Mouse (Mus musculus) B cell, adult 2 months (primary cell): Measurements from ENCODE around the gene Amigo1.
A peak's percentile ranks its signal among the peaks of the same experiment; 100 is the strongest.

ENCODE experiments used
- DNase-seq, 2 experiments: peaks; one replicate each; pipeline ENCODE4 v3.0.0; 2022

Gene Amigo1

DNA sequence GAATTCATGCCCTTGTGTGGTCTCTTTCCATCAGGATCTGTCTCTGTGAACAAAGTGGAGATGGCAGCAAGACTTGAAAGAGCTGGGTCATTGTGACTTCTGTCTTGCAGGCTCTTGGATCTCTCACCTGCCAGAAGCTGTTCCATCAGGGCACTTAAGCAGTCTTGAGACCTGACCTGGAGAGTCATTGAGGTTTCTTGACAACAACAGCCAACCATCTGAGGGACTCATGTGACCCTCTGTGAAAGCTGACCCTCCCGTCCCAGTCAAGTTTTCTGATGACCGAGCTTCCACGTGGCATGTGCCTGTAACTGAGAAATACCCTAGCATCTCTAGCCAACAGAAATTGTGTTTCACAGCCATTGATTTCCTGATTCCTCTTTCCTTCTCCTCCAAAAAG, 1.4 kb upstream of the Amigo1 start:
- DNase-seq, result no peak

DNA sequence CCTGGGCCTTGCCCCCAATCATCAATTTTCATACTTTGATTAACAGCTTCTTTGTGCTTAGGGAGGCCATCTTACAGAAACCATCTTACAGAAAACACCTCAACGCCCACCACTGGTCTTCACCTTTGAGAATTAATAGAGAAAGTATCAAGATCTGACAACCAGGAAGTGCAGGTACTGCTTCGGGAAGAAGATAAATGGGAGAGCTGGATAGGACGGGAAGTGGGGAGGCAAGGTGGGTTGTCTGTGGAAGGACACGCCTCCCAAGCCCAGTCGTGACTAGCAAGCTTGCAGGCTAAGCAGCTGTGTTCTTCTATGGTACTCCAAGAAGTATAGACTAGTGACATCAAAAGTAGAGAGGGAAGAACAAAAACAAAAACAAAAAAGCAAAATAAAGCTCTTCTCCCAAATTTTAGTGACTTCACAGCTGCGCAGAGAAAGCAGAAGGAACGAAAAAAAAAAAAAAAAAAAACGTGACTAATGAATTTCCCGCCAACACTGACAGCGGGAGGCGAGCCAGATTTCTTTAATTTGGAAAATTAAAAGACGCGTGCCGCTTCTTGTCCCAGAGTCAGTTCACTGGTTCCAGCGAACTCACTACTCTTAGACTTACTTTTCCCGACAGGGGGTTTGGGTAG, 556 bp upstream of the Amigo1 start:
- no peak for DNase-seq

DNA sequence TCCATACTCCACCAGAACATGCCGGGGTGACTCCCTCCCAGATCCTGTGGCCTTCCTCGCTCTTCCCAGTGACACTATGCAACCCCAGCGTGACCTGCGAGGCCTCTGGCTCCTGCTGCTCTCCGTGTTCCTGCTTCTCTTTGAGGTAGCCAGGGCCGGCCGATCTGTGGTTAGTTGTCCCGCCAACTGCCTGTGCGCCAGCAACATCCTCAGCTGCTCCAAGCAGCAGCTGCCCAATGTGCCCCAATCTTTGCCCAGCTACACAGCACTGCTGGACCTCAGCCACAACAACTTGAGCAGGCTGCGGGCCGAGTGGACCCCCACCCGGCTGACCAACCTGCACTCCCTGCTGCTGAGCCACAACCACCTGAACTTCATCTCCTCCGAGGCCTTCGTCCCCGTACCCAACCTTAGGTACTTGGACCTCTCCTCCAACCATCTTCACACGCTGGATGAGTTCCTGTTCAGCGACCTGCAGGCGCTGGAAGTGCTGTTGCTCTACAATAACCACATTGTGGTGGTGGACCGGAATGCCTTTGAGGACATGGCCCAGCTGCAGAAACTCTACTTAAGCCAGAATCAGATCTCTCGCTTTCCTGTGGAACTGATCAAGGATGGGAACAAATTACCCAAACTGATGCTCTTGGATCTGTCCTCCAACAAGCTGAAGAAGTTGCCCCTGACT, 1.1 kb downstream of the Amigo1 start:
- DNase-seq, result no peak

DNA sequence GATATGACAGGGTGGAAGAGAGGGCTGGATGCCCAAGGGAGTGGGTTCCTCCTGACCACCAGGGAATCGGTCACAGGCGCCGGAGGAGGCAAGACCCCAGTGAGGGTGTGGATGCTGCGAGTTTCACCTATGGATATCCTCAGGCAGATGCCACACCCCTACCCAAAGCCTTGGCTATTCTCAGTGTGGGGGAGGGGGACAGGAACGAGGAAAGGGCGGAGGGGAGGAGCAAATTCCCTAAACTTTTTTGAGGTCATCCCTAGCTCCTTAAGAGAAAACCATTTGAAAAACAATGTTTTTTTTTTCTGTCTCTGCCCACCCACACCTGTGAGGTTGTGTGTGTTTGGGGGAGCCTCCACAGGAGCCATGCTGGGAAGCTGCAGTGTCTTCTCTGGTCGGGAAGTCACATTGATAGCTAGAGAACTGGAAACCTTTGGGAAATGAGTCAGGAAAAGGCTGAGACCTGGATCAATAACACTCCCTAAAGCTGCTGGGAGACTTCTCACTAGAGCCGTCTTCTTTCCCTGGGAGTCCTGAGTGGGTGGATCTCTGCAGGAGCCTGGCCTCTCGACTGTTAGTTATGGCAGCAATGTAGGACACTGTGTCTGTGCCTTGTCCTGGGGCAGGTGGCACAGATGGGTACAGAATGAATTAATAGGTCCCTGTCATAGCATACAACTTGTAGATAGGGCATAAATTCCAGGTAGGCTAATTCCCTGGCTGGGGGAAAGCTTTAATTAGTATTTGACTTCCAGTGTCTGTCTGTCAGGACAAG, 2.8 kb downstream of the Amigo1 start:
- no peak for DNase-seq

DNA sequence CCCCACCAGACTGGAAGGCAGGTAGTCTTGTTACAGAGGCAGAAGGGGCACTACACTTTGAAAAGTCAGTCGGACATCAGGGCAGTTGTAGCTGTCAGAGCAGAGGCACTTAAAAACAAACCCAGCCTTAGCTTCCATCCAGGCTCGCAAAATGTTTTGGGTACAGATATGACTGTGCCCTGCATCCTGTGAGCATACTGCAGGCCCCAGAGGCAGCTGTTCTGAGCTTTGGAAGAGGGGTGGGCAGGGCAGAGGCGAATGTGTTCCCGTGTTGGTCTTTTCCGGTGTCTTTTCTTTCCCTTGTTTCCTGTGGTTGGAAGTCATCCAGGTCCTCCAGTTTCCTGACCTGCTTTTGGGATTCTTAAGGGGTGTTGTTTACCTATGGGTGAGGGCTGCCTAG, 3.8 kb downstream of the Amigo1 start:
- no peak for DNase-seq

DNA sequence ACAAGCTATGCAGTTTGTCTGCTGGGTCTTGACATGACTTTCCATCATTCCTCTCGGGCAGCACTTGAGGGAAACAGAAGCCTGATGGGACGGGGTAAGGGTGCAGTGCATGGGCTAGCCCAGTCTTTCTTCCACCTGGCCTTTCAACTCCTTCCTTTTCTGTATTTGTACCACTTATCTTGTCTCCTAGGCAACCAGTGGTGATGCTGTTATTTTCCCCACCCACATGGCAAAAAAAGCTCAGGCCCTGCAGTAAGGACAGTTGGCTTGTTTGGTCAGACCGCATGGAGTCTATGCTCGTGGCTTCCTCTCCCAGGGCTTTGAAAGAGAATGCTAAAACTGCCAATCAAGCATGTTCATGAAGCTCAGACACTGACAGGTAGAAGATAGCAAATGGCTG, 7.6 kb downstream of the Amigo1 start:
- DNase-seq, result no peak

DNA sequence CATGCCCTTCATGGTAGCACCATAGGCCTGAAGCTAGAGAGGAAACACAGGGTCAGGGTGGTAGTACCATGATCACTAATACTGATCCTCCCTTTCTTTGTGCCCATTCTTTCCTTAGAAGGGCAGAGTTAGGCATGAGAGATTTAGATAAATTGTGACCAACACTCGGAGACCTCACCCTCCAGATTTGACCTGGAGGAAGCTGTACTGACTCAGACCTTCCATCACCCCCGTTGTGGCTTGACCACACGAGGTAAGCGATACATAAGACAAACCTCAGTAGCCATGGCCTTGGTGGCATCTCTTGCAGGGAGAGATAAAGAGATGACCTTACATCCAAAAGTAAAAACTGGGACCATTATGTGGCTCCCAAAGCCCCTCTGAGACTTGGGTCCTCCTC, 9.2 kb downstream of the Amigo1 start:
- DNase-seq, result no peak

DNA sequence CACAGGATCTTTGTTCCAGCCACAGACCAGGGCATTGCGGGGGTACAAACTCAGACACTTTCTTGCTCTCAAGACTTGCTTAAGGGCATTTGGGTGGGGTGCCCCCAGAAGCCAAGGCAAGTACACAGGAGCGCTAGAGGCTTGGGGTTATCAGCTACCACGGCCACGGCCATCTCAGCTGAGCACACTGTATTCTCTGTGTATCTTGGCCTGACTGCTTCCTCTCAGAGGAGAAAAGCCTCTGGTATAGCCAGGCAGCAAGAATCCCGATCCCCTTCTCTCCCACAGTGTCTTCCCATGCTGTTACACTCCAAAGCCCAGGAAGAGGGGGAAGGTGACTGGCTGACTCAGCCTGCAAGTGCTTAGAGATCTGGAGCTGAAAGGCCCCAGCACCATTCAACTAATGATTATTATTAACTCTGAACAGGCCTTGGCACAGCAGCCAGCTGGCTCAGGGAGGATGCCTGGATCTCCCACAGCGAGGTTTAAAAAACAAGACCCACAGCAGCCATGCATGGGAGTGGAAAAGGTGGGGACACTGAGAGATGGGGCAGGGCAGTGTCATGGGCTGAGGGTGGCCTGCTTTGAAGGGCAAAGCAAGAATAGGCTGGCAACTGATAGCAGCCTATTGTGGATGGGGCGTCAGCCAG, 9.9 kb downstream of the Amigo1 start:
- no peak for DNase-seq

DNA sequence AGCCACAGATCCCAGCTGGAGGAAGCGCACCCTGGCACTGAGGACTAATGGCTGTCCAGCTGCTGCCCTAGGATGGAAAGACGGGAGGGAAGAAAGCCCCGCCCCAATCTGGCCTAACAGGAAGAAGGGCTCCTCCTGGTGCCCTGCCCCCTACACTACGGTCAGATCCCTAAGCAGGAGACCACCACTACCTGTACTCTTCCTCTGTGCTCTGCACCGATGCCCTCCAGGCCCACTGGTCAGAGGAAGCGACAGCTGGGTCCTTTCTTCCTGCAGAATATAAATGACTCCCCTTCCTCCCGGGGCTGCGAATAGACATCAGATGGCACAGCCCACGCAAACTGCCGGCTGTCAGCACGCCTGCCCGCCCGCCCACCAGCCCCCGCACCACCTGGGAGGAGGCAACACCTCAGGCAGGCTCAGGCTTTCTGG, 10.9 kb downstream of the Amigo1 start:
- DNase-seq, result no peak

DNA sequence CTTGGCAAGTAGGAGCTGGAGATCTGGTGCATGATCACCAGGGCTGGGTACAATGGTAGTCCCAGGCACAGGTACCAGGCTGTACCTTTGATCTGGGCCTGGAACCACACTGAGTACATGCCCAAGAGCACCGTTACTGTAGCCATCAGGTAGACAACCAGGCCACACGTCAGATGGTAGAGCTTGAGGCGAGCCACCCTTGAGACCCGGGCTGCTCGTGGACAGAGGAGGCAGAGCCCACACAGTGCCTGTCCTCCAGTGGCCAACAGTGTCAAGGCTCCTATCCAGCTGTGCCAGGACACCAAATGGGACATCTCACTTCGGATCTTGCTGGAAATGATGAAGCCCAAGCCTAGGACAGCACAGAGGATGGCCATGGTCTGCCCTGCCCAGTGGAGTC, 13.1 kb downstream of the Amigo1 start:
- no peak for DNase-seq

DNA sequence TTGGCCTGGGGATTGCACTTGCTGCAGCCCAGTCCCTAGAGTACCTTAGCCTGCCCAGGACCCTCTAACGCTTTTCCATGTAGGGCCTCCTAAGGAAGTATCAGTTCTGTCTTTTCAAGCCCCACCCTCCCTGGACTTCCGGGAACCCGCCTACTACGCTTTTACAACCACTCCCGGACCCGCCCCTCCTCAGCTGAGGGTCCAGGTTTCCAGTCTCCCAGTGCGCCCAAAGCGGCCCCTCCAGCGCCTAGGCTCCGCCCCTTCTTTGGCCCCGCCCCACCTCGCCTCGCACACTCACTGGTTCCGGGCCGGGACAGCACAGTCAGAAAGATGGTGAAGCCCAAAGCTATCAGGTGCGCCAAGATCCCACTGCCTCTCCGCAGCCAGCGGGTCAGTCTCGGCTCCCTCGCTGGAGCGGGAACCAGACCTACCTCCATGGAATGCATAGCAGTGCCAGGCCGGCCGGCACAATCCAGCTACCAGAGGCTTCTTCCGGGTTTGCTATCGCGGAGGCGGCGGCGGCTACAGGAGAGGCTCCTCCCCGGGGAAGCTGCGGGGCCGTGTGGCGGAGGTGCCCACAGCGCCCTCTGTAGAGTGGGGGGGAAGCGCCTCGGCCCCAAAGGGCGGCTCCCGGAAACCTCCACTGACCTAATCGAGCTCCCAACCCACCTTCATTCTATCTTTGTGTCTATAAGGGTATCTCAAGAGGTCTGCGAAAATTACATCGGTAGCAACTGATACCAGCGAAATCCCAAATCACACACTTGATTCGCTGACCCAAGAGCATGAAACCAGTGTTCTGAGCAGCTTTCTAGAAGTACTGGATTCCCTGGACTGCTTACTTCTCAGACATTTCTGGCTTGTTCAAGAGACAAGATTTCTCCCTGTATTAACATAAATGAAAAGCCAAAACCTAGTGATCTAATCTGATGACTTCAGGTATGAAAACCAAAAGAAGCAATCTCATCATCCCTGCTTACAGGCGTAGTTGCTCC, 14.5 kb downstream of the Amigo1 start, which contains the start of gene Cyb561d1:
TSS of gene Cyb561d1 (minus strand) at position 884 of the 995 bp plus-strand sequence.
- DNase-seq, result peak; percentile 93

DNA sequence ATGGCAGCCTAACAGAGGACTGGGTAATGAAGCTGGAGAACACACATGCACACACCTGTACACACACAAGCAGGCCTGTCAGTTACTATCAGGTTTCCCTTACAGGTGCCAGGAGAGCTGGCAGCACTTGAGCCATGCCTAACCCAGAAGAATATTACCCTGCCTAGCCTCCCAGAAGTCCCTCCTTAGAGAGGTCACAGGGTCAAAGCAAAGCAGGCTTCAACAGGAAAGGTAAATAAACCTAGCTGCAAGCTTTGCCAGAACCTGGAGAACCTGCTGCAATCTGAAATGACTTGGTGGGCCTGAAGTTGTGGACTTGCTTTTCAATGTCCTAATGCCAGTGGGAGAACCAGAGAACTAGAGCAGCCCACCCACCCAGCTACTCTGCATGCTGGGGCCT, 16.4 kb downstream of the Amigo1 start:
- DNase-seq, result no peak

DNA sequence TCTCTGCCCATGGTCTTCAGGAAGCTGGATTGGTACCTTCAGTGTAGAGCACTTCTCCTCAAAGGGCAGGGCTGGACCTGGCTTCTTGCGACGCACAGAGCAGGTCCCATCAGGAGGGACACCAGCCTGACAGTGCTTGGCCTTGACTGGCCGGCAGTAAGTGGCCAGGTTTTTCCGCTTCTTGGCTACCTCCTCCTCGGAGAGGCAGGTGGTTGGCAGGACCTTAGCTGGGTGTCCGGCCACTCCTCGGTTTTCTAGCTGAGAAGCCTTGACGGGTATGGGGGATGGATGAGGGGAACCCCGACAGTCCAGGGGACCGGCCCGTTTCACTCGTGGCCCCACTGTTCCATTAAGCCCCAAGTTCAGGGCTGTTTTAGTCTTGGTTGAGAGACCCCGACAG, 17.1 kb downstream of the Amigo1 start:
- no peak for DNase-seq

DNA sequence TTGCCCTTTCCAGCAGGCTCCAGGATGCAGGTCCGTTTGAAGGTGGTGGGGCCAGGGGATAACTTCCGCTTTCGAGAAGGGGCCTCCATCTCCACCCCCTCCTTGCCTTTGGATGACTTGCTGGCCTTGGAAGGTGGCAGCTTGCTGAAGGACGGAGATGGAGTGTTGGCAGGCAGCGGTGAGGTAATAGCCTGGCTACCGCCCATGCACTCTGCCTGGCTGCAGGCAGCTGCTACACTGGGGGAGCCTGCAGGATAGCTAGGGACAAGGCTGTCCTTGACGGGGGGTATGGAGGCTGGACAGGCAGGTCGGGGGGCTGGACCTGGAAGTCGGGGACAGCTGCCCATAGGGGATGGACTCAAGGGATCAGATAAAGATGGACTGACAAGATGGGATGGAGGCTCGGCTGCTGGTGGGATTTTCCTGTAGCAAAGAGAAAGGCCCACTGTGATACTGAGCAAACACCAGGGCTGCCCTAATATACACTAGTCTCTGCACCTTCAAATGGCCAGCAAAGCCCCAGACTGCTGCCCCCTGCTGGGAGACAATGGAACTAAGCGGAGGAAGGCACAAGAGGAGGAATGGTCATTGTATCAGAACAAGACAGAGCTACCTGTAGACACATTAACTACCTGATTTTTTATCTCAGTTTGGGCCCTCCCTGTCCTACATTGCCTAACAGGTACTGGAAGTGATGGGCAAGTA, 17.6 kb downstream of the Amigo1 start:
- DNase-seq, result peak; percentile 89 to 91

DNA sequence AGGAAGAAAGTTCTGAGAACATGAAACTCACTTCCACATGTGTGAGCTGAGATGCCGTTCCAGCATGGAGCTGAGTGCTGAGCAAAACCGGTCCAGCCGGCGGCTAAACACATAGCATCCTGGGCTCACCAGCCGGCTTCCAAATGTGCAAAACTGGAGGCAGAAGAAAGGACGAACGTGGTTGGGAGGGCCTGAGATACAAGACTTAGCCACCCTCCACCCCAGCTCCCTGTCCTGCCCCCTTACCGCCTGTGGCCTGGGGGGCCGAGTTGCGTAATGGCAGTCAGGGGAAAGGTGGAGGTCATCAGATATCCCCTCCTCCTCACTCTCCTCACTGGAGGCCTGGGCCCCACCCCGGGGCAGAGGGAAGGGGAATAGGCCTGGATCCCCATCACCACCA, 18.3 kb downstream of the Amigo1 start:
- no peak for DNase-seq

DNA sequence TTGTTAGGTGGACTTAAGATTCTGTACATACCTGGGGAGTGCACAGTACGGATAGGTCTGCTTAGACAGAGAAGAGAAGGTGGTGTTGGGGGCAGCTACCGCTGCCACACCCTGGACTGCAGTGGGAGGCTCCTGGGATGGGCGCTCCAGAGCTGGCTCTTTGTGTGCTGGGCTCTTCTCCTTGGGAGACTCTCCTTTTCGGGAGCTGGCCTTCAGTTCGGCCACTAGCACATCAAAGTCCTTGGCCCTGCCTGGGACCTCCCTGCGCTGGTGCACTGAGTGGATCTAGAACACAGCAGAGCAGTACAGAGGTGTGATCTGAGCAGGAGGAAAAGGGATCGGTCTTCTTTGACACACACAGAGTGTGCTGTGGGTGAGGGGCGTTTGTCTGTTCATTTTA, 19.5 kb downstream of the Amigo1 start:
- no peak for DNase-seq

DNA sequence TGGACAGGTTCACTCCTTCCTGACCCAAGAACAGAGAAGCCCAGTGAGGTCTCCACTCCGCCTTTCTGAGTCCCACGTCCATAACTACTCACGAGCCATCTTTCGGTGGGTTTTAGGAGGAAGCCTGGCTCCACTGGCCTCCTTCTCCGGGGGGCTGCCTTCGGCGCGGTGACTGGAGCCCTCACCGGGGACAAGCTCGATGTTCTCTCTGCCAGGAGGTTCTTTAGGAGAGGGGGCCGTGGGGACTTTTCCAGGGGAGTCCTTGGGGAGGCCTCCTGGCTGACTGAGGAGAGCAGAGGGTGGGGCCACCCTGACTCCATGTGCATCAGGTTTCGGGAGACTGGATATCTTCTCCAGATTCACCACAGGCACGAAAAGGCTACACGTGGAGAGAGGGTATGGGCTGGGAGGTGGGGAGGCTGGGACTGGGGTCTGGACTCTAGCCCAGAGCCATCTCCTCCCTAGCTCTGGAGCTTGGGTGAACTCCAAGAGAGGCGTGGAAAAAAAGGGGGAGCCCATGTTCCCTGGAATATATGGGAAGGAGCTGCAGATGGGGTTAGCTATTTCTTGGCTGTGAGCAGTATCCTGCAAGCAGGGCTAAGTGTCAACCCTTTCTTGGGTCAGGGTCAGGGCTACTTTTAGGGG, 20.7 kb downstream of the Amigo1 start:
- DNase-seq, result no peak

DNA sequence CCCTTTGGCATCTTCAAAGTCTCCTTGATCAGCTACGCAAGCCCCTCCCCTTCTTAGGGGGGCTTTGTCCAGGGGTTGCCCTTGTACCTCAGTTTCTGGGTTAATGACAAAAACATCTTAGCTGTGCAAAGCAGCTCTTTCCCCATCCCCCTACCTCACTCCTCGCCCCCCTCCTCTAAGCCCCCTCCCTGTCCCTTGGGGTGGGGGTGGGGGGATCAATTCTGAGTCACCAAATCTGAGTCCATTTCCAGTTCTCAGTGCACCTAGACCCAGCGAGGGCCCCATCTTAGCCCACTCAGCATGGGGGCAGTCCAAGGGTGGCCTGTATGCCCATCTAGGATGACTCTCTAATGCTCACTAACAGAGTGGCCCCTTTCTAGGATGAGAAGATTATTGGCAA, 22.9 kb downstream of the Amigo1 start:
- no peak for DNase-seq

DNA sequence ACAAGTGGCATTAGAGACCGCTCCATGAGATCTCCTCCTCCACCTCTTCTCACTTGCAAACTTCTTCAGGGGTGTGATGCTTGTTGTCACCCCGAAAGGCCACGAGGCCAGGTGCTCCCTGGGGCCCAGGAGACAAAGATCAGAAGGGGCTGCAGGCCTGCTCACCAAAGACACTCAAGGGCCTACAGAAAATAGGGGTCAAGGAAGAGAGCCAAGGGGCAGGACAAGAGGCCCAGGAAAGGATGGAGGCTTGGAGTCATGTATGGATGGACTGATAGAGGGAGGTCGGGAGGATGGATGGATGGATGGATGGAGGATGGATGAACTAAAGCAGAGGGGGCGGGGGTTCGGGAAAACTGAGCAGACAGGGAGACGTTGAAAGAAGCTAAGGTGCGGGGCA, 23.4 kb downstream of the Amigo1 start:
- DNase-seq, result no peak

DNA sequence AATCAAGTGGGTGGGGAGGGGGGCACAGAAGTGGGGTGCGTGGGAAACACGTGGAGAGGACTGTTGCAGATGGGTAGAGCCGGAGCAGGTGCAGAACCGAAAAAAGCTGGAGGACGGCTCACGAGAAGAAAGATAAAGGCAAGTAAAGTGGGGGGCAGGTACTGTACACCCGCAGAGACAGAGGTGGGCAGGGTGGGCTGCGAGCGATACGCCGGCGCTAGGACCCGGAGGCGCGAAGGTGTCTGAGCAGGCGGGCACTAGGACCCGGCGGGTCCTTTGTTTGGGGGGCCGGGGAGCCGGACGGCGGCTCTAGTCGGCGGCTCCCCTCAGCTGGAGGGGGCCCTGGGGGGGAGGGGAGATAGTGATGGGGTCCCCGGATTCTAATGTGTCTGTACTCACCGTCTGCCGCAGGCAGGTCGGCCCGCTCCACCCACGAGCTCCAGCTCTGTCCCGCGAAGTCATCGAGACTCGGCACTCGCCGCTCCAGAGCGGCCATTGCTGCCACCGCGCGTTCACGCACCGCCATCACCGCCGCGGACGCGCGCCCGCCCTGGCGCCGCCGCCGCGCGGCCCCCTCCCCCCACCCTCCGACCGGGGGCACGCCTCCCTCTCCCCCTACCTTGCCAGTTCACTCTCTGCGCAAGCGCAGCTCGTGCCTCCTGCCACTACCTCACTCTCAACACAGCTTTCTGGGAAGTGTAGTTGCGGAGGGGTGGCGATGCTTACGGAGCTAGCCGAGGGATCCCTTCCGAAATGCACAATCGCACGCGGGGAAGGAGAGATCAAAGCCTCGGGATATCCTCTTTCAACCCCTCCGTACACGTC, 24.0 kb downstream of the Amigo1 start:
- DNase-seq, result peak; percentile 87 to 88
